Mouse (Mus musculus) gastrocnemius, postnatal 14 days (tissue): Measurements from ENCODE around the gene Fbll1. TPM values are rescaled to one million over a fixed set of nuclear protein-coding genes. Genes with fewer than 3 reads are reported as not detected.
"Not testable (repeated sequence)": the region's sequence is repeated elsewhere in the genome, so short reads cannot be mapped to it uniquely, and the experiment has no call there.

Experiments
- DNase-seq: peaks from one replicate; pipeline ENCODE4 v3.0.0; 2021; ENCODE audit warnings: mixed read lengths
- intact Hi-C: fragments of 180-260 bp; cut with DNase I; formaldehyde crosslinking; loops from one replicate; pipeline ENCODE4 v1.15.1; 2025; ENCODE audit warnings: low total_unique reads
- long read RNA-seq, 2 experiments: library from polyadenylated mRNA; stranded (forward); transcript quantifications; one replicate each; pipeline ENCODE4 v2.0.0; 2021
- total RNA-seq, 2 experiments: library from RNA; stranded (reverse); gene quantifications; 2 replicates each; pipeline ENCODE4 v1.2.3; 2021

Fbll1 gene
- not detected for total RNA-seq
- long read RNA-seq, experiment 1: 0 reads
- long read RNA-seq, experiment 2: 0 reads

DNA sequence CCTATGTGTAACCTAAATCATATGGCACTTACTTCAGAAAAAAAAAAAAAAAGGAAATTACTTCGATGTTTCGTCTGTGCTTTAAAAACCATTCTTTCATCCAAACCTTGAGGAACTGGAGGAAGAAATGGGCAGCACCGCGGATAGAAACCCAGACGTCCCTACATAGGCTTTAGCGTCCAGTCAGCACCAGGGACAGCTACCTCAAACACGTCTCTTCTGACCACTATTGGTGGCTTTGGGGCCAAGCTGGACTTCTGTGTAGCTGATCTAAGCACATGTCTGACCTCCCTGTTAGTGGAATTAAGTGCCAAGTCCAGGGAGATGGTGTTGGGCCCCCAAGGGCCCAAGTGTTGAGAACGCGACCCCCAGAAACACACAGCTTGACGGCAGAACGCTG lies at the start of gene Fbll1:
Gene Fbll1, minus strand, starts transcription at position 11 of the 400 bp plus-strand sequence.
- DNase-seq: peak; percentile 37
- intact Hi-C loops: no loop called here

DNA sequence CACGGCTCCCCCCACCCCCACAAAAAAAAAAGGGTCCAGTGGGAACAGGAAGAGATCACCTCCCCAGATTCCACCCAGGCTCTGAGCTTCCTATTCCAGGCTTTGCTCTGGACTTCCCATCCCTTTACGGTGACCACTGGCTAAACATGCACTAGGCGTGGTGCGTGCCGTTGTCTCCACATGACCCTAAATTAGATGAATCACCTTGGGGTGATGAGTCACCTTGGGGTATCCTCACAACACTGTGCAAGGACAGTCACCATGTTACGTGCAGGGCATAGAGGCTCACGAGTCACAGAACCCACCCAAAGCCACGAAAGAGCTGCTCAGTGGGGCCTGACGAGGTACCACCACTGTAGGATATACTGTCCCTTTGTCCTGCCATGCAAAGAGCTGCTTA lies 45.6 kb upstream of the Fbll1 start:
- DNase-seq: no peak
- intact Hi-C loops: no loop called here

DNA sequence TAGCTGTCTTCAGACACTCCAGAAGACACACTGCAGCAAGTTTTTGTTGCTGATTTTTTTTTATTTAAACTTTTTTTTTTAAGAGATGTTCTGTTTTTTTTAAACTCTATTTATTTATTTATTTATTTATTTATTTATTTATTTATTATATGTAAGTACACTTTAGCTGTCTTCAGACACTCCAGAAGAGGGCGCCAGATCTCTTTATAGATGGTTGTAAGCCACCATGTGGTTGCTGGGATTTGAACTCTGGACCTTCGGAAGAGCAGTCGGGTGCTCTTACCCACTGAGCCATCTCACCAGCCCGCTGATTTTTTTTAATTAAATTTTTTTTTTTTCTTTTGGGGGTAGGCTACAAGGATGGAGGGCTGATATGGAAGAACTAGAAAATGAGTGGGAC lies 43.9 kb upstream of the Fbll1 start:
- intact Hi-C loops, DNase-seq: not testable (repeated sequence)

GRCm38 (mm10) chr11:35841738-35842325 lies 43.1 kb upstream of the Fbll1 start:
- no peak for DNase-seq
- intact Hi-C loops: no loop called here

DNA sequence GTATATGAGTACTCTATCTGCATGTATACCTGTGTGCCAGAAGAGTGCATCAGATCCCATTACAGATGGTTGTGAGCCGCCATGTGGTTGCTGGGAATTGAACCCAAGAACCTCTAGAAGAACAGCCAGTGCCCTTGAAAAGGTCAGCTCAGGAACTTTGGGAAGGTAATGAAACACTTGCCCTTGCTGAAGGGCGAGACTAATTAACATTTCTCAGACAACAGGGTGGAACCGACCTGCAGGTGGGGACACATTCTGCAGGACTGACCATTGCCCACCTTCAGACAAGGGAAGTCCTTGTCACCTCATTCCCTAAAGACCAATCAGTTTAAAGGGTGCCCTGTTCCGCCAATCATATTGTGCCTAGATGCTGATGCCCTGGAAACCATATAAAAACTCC lies 42.1 kb upstream of the Fbll1 start:
- intact Hi-C loops, DNase-seq: not testable (repeated sequence)

GRCm38 (mm10) chr11:35840282-35840681 lies 41.6 kb upstream of the Fbll1 start:
- DNase-seq: no peak
- intact Hi-C loops: no loop called here

- intact Hi-C loops: no loop called here
- DNase-seq: peak; percentile 93
Measured at GRCm38 (mm10) chr11:35838345-35839338, 40.0 kb upstream of the Fbll1 start.

GRCm38 (mm10) chr11:35837156-35838126 lies 38.8 kb upstream of the Fbll1 start:
- intact Hi-C loops: no loop called here
- no peak for DNase-seq

DNA sequence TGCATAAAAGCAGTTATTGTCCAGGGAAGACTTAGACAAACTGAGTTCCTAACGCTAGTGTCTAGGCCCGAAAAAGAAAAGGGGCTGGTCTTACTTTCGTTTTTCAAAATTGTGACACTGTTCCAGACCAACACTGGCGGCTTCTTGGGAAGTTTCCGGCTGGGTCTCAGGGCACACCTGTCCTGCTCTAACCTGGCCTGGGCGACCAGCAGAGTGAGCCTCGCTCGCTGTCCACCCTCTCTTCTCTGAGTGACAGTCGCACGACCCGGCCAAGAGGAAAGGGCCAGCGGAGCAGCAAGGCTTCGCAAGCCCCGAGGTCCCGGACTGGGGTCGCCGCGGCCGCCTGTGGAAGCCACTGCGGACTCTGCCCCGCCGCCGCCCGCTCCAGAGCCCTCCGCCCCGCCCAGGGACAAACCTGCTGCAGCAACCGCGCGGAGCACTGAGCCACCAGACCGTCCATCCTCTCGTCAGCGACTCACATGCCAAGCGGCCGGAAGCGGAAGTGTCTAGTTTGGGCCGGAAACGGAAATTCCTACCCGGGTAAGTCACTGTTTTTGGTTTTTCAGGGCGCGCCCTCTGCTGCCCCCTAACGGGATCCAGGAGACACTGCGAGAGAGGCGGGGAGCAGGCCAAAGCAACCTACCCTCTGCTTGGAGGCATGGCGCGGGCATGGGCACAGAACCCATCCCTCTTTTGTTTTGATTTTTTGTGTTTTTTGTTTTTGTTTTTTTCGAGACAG lies 35.5 kb upstream of the Fbll1 start, which contains the start of gene Rars:
Gene Rars, minus strand, starts transcription at position 485 of the 739 bp plus-strand sequence.
- peak; percentile 92 for DNase-seq
- intact Hi-C loops: no loop called here

DNA sequence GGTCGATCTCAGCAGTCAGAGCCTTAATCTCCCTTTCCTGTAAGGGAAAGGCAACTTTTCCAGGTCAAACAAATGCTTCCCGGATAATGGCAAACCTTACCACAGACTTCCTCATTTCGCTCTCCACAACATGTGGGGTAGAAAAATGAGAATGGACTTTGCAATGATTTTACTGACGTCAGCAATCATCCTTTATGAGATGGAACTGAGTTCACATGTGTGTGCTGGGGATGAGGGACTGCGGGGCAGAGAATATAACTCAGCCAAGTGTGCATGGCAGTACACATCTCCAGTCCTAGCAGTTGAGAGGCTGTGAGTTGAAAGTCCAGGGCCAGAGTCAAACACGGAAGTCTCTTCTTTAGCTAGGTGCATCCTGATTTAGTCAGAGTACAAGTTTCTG lies 34.6 kb upstream of the Fbll1 start:
- DNase-seq: no peak
- intact Hi-C loops: no loop called here

DNA sequence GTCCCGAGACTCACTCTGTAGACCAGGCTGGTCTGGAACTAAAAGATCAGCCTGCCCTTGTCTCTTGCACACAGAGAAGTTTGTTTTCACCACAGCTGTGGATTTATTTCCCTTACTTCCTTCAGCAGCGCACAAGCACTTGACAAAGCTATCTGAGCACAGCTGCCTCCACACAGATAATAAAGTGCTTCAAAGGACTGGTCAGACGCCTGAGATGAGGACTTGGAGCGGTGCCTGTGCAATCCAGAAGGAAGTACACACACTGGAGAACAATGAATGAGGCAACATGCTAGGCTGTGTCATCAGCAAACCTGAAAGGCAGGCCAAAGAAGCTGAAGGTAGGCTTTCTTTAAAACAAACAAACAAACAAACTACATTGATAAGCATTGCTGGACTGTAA lies 33.5 kb upstream of the Fbll1 start:
- intact Hi-C loops: no loop called here
- DNase-seq: no peak

DNA sequence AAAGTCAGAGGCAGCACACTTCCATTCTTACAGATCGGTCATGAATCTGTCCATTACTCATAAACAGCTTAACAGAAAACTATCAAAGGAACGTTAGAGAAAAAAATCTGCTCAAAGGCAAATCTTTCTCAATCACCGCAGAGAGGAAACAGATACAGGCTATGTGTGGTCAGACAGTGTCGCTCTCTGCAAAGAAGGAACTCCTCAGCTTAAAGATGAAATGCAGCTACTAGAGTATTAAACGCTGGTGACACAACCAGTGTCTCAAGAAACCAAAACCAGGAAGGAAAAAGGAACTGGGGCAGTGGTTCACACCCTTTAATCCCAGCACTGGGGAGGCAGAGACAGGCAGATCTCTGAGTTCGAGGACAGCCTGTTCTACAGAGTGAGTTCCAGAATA lies 29.0 kb upstream of the Fbll1 start:
- intact Hi-C loops: loop anchor here (10.0 kb wide), 1 partner anchor 53 kb away; no protein-coding TSS in a partner anchor
- DNase-seq: no peak

DNA sequence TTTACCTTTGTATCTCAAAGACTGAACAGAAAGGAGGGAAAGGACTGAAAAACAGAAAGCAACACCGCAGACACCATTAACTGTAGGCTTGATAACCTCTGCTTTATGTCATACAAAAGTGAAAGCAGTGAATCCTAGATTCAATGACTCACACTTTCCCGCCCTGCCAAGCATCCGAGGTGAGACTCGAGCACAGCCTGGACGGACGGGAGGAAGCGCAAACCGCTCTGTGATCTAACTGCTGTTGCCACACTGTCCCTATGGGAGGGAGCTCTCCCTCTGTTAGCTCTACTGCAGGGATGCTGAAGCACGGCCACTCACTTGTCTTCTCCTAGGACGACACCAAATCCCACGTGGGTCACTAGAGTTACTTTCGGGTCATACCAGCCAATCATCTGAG lies 17.6 kb upstream of the Fbll1 start:
- intact Hi-C loops: no loop called here

GRCm38 (mm10) chr11:35811458-35811857 lies 12.8 kb upstream of the Fbll1 start:
- intact Hi-C loops: no loop called here
- DNase-seq: no peak

More for the DNA sequence above, 17.6 kb upstream of the Fbll1 start:
- no peak for DNase-seq

- no peak for DNase-seq
- intact Hi-C loops: no loop called here
Measured at GRCm38 (mm10) chr11:35801332-35801731, 2.6 kb upstream of the Fbll1 start.

GRCm38 (mm10) chr11:35798495-35798820 lies 226 bp downstream of the Fbll1 start:
- intact Hi-C loops: no loop called here
- no peak for DNase-seq

DNA sequence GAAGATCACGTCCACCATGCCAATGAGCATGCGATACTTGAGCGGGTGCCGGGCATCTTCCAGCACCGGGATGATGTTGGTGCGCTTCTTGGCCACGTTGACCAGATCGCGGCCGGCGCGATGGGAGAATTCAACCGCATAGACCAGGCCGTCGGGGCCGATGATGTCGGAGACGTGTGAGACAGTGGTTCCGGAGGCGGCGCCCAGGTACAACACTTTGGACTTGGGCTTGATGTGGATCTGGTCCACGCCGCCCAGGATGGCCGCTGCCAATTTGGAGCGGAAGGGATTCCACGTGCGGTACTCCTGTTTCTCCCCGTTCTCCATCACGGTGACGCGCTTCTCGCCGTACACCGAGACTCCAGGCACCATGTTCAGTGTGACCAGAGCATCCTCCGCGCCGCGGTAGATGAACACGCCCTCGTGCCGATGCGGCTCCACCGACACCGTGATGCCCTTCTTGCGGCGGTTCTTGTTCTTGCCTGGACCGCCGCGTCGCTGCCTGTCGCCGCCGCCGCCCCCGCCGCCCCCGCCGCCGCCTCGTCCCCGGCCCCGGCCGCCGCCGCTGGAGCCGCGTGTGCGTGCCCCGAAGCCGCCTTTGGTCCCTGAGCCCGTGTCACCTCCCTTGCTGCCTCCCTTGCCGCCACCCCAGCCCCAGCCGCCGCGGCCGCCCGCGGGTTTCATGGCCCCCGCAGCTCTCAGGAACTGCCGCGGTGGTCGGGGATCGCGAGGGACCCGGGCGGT lies 761 bp downstream of the Fbll1 start:
- intact Hi-C loops: no loop called here
- no peak for DNase-seq

DNA sequence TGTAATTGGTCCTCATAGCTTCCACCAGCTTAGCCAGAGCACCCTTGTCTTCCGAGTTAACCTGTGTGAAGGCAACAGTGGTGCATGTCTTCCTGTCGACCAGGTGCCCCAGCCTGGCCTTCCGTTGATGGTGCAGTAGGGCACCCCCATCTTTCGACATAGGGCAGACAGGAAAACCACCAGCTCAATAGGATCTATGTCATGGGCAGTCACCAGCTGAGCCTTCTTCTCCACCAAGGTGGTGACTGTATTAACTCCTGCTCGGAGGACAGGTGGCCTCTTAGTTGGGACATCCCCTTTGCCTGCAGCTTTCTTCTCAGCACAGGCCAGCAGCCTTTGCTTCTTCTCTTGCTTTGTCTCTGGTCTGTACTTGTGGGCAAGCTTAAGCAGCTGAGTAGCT lies 5.9 kb downstream of the Fbll1 start:
- DNase-seq, intact Hi-C loops: not testable (repeated sequence)
